Mouse (Mus musculus): ENCODE results near the gene Havcr2.
"Not testable (repeated sequence)": the region's sequence is repeated elsewhere in the genome, so short reads cannot be mapped to it uniquely, and the experiment has no call there.

Gene Havcr2

DNA sequence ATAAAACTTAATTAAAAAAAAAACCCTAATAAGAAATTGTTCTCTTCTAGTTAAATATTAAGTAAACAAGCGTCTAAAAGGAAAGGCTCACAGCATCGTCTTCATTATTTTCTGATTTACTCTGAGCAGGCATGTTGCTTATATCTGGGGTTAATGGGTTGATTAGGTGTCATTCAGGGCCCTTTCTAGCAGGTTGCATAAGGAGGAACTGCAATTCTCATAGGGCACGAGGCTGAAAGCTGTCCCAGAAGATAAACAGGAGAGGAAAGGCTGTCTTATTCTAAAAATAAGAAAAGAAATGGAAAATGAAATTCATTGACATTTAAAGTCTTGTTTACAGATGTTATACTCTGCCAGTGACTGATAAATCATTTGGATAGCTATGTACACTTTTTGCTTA, 5.2 kb downstream of the Havcr2 start:
- CTCF ChIA-PET, result no interaction called here

DNA sequence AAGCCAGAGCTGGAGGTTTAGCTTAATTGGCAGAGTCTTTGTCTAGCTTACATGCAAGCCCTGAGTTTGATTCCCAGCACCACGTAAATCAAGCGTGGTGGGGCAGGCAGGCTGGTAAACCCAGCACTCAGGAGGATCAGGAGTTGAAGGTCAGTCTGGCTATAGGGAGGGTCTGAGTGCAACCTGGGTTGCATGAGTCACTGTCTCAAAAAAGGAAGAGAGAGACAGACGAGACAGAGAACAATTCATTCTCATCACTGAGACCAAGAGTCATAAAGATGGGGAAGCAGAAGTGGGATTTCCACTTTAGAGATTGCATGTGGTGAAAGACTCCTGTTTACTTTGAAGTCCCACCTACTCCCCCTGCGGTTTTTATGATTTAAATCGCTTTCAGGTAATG, 6.6 kb downstream of the Havcr2 start:
- CTCF ChIA-PET, result no interaction called here

DNA sequence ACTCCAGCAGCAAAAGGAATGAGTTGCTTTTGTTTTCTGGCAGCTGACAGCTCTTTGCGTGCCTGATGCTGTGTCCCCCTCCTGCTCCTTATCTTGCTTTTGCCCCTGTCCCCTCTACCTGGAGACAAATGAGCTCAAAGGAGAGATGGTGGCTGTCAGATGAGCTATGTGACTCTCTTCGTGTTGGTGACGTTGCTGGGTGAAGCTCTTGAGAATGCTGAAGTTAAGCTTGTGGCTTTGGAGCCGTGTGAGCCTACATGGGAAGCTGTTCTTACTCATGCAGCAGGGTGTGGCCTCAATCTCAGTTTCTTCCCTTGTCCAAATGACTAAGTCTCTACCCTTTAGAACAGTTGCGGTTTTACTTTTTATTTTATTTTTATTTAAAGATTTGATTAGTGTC, 7.2 kb downstream of the Havcr2 start:
- CTCF ChIA-PET, result no interaction called here

DNA sequence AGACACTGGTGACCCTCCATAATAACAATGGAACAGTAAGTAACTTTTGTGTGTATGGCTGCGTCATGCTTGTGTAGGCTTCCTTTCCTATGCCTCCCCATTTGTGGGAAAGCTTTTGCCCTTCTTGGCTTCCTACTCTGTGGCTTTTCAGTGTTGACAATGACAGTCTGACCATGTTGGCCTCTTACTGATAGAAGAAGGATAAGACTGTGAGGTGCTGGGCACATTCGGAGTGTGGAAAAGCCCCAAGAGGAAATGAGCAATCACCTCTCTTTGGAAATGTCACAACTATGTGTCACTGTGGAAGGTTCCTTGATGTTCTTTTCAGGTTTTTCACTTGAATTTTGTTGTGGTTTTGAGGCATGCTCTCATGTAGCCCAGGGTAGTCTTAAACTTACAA, 12.1 kb downstream of the Havcr2 start:
- CTCF ChIA-PET, result no interaction called here

GRCm38 (mm10) chr11:46474220-46474619, 19.5 kb downstream of the Havcr2 start:
- CTCF ChIA-PET, result no interaction called here

- CTCF ChIA-PET, result interaction anchor here (0.6 kb wide), 1 partner anchor 10 kb away, joined by 8 read pairs; no protein-coding TSS in a partner anchor
Observed at GRCm38 (mm10) chr11:46479311-46479710, 24.6 kb downstream of the Havcr2 start.

GRCm38 (mm10) chr11:46480517-46480916, 25.8 kb downstream of the Havcr2 start:
- CTCF ChIA-PET, result interaction anchor here (0.6 kb wide), 1 partner anchor 25 kb away, joined by 10 read pairs; no protein-coding TSS in a partner anchor

GRCm38 (mm10) chr11:46488231-46488630, 33.5 kb downstream of the Havcr2 start:
- CTCF ChIA-PET, result no interaction called here

DNA sequence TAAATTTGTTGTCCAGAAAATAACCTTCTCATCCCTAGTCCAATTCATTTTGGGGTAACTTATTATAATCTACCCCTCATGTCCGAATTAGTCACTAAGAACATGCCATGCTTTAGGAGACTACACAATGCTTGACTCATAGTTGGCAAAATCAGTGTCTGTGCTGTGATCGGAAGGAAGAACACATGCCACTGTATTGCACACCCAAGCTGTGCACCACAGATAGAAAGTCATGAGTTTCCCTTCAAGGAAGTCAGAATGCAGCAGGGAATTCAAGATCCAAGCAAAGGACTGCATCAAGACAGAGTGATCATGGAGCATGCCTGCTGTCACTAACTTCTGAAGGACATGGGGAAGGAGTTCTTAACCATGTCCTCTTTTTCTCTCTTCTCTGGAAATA, 33.9 kb downstream of the Havcr2 start:
- CTCF ChIA-PET, result no interaction called here

DNA sequence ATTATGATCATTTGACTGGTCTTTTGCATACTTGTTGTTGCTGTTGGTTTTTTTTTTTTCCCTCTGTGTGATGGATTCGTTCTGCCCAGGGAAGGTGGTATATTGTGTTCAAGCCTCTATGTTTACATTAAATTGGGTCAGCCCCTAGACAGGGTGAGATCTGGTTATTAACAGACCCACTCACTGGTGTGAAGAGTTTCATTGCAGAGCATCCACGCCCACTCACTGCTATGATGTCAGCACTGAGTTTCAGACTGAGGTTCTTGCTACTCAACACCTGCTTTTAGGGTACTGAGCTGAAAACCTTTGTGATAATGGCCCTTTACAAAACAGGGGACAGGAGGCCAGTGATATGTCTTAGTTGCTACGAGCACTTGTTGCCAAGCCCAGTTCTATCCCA, 52.4 kb downstream of the Havcr2 start:
- CTCF ChIA-PET, result interaction anchor here (0.7 kb wide), 1 partner anchor 1322 kb away, joined by 5 read pairs; no protein-coding TSS in a partner anchor

DNA sequence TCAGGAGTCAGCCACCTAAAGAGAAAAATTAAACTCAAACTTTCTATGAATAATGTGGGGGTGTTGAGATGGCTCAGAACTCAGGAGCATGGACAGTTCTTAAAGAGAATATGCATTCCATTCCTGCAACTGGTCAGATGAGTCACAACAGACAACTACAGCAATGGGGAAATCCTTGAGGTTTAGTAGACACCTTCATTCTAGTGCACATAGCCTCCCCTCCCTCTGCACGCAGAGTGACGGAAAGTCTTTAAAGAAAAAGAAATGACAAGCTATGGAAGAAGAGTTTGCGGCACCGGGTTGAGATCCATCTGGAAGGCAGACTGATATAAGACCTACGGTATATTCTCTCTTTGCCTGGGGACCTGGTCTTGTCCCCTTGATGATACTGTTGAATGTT, 55.2 kb downstream of the Havcr2 start:
- CTCF ChIA-PET, result no interaction called here

DNA sequence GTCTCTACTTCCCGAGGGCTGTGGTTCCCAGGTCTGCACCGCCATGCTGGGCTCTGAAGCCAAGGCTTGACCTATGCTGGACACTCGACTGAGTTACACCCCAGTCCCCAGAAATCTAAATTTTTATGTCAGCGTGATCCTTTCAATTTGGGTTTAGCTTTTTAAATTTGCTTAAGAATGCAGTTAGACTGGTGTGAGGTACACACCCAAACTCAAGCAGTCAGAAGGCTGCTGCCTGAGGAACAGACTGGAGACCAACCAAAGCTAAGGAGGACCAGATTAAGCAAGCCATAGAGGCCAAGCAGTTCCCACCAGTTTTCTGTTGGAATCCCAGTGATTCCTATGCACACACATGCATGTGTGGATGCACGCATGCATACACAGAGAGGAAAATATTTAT, 66.6 kb downstream of the Havcr2 start:
- CTCF ChIA-PET, result not testable (repeated sequence)

DNA sequence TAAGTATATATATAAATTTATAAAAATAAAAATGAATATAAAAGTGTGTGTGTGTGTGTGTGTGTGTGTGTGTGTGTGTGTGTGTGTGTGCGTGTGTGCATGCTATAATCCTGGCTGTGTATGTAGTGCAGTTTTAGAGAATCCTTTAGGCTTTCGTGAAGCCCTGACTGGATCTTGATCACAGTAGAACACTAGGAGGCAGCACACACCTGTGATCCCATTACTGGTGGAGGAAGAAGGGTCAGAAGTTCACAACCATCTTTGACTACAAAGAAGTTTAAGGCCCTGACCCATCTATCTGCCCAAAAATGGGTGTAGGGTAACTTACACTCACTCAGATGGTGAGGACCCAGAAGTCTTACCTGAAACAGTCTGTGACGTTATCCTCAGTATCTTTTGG, 68.0 kb downstream of the Havcr2 start:
- CTCF ChIA-PET, result no interaction called here

DNA sequence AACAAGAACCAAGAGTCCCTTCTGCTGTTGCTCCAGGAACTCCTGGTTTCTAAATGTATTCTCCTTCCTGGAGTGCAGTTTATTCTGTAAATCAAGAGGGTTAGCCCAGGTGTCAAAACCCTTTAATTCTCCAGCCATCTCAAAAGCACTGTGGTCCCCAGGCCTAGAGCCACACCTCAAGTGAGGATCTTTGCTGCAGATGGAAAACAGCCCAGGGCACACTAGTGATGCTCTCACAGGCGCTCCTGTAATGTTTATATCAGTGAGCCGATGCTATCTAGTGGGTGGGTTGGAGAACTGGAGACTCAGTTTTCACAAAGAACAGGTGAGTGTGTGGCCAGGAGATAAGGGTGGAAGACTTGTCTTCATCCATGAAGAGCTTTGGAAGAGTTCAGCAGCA, 69.2 kb downstream of the Havcr2 start, which contains the start of gene Gm12169:
Gm12169 (plus strand) TSS at position 301 of the 400 bp plus-strand sequence.
- CTCF ChIA-PET, result interaction anchor here (0.6 kb wide), 1 partner anchor 114 kb away, joined by 8 read pairs; no protein-coding TSS in a partner anchor

GRCm38 (mm10) chr11:46530149-46530548, 75.4 kb downstream of the Havcr2 start:
- CTCF ChIA-PET, result no interaction called here
